Mouse (Mus musculus): Measurements from ENCODE around the gene Zfp799. TPM values are rescaled to one million over a fixed set of nuclear protein-coding genes. Genes with fewer than 3 reads are reported as not detected.
A peak's percentile ranks its signal among the peaks of the same experiment; 100 is the strongest.

Zfp799 gene
- total RNA-seq, 1 experiment from 2014 or later, result 9.1 TPM

- peak; percentile 78 for DNase-seq
These were observed 42.5 kb downstream of the Zfp799 start for GRCm38 (mm10) chr17:32787436-32788093.

- DNase-seq, result no peak
These were observed 43.1 kb downstream of the Zfp799 start for GRCm38 (mm10) chr17:32786944-32787343.

- no peak for DNase-seq
These were observed 44.4 kb downstream of the Zfp799 start for GRCm38 (mm10) chr17:32785656-32786055.

- DNase-seq, result no peak
These were observed 52.5 kb downstream of the Zfp799 start for GRCm38 (mm10) chr17:32777564-32777963.

- peak; percentile 27 for DNase-seq
These were observed 58.8 kb downstream of the Zfp799 start for GRCm38 (mm10) chr17:32771213-32771612.

- DNase-seq, result no peak
These were observed 63.6 kb downstream of the Zfp799 start for GRCm38 (mm10) chr17:32766422-32766821.

Other genes with a start within 250 kb of the Zfp799 start
- gene Cyp4f37, start 209.0 kb downstream of the Zfp799 start, total RNA-seq (2021), result not detected in 2 replicates
- gene Cyp4f40, start 171.4 kb downstream of the Zfp799 start, total RNA-seq (2021), result not detected in 2 replicates
- 2.1 and 15.6 TPM in 2 replicates for gene Cyp4f15, start 144.6 kb downstream of the Zfp799 start, total RNA-seq (2021)
- 42.6 and 44.5 TPM in 2 replicates for gene Zfp871, start 42.0 kb downstream of the Zfp799 start, total RNA-seq (2021)
- gene Zfp811, start 20.3 kb downstream of the Zfp799 start, total RNA-seq (2021), result 0.44 and 0.75 TPM in 2 replicates
- gene Zfp870, start 61.4 kb upstream of the Zfp799 start, total RNA-seq (2021), result 7.8 and 11.3 TPM in 2 replicates
- gene Cyp4f14, start 87.1 kb upstream of the Zfp799 start, total RNA-seq (2021), result 2.0 and 10.2 TPM in 2 replicates
- gene Cyp4f13, start 117.1 kb upstream of the Zfp799 start, total RNA-seq (2021), result 46.2 and 51.9 TPM in 2 replicates
- 3.7 and 4.4 TPM in 2 replicates for gene Zfp472, start 135.6 kb upstream of the Zfp799 start, total RNA-seq (2021)
- 8.5 and 10.0 TPM in 2 replicates for gene Zfp952, start 162.9 kb upstream of the Zfp799 start, total RNA-seq (2021)
- 6.3 and 8.5 TPM in 2 replicates for gene Zfp763, start 203.1 kb upstream of the Zfp799 start, total RNA-seq (2021)
- not detected in 2 replicates for gene 4921501E09Rik, start 237.8 kb upstream of the Zfp799 start, total RNA-seq (2021)

Data from adrenal gland, postnatal 14 days (tissue).